Mouse (Mus musculus): ENCODE measurements around the gene Tgfbr3. TPM values are rescaled to one million over a fixed set of nuclear protein-coding genes. Genes with fewer than 3 reads are reported as not detected.
A peak's percentile ranks its signal among the peaks of the same experiment; 100 is the strongest.

The Tgfbr3 gene
- polyA plus RNA-seq, 1 experiment from 2014 or later: 4.4 TPM

- H3K4me2 ChIP-seq (ENCODE audit: low read depth, low read length): no peak overlapping the region
- H3K9me3 ChIP-seq (ENCODE audit: low read length): no peaks in the 10 kb centered on the region
- ATAC-seq (0 out of 2 replicates have a peak, but pooled peaks have one; percentile 17), DNase-seq (peak; percentile 38)
- WGBS (ENCODE audit: insufficient replicate concordance): 63% methylated on average over 13 of the region's 13 CpGs
- H3K36me3 ChIP-seq (replicated peaks; ENCODE audit: insufficient read depth, low read length): no peaks in the 10 kb centered on the region; the same call in 1 of the 2 replicates
- H3K4me3 ChIP-seq (ENCODE audit: low read depth, low read length): no peak overlapping the region
- peaks cover 12% of the 10 kb centered on the region for H3K4me1 ChIP-seq (ENCODE audit: insufficient read depth)
- TF ChIP-seq CTCF (IDR thresholded peaks at IDR 0.05; ENCODE audit: low read depth) (no peak), EP300 (IDR thresholded peaks at IDR 0.05; ENCODE audit: low read depth) (no peak)
- H3K27me3 ChIP-seq (ENCODE audit: insufficient read depth, low read length): no peaks in the 10 kb centered on the region
- no peak overlapping the region for H3K27ac ChIP-seq (ENCODE audit: low read depth)
- H3K9ac ChIP-seq (replicated peaks): no peak overlapping the region
Measured at GRCm38 (mm10) chr5:107147951-107148766, 141.3 kb downstream of the Tgfbr3 start.

- Histone ChIP-seq H3K27ac (ENCODE audit: low read depth) (no peak overlapping the region), H3K4me3 (ENCODE audit: low read depth, low read length) (no peak overlapping the region), H3K36me3 (replicated peaks; ENCODE audit: insufficient read depth, low read length) (no peaks in the 10 kb centered on the region; the same call in 1 of the 2 replicates), H3K9ac (replicated peaks) (no peak overlapping the region), H3K4me1 (ENCODE audit: insufficient read depth) (peaks cover 12% of the 10 kb centered on the region), H3K27me3 (ENCODE audit: insufficient read depth, low read length) (no peaks in the 10 kb centered on the region), H3K9me3 (ENCODE audit: low read length) (no peaks in the 10 kb centered on the region), H3K4me2 (ENCODE audit: low read depth, low read length) (no peak overlapping the region)
- DNase-seq: no peak
- ATAC-seq: no peak
- no peak for TF ChIP-seq CTCF (IDR thresholded peaks at IDR 0.05; ENCODE audit: low read depth)
Measured at GRCm38 (mm10) chr5:107147413-107147812, 142.0 kb downstream of the Tgfbr3 start.

- no peak for DNase-seq
- no peak overlapping the region for H3K4me3 ChIP-seq (ENCODE audit: low read depth, low read length)
- ATAC-seq: no peak
- H3K27me3 ChIP-seq (ENCODE audit: insufficient read depth, low read length): no peaks in the 10 kb centered on the region
- WGBS (ENCODE audit: insufficient replicate concordance): 73% methylated on average over 11 of the region's 11 CpGs
- H3K9me3 ChIP-seq (ENCODE audit: low read length): no peaks in the 10 kb centered on the region
- TF ChIP-seq EP300 (IDR thresholded peaks at IDR 0.05; ENCODE audit: low read depth) (no peak), CTCF (IDR thresholded peaks at IDR 0.05; ENCODE audit: low read depth) (no peak)
- H3K36me3 ChIP-seq (replicated peaks; ENCODE audit: insufficient read depth, low read length): no peaks in the 10 kb centered on the region
- H3K27ac ChIP-seq (ENCODE audit: low read depth): no peak overlapping the region
- H3K9ac ChIP-seq (replicated peaks): no peak overlapping the region
- peaks cover 19% of the 10 kb centered on the region for H3K4me1 ChIP-seq (ENCODE audit: insufficient read depth)
- no peak overlapping the region for H3K4me2 ChIP-seq (ENCODE audit: low read depth, low read length)
Measured at GRCm38 (mm10) chr5:107146111-107146616, 143.3 kb downstream of the Tgfbr3 start.

GRCm38 (mm10) chr5:107145125-107145524, 144.3 kb downstream of the Tgfbr3 start:
- Histone ChIP-seq H3K9ac (replicated peaks) (no peak overlapping the region), H3K4me2 (ENCODE audit: low read depth, low read length) (no peak overlapping the region), H3K36me3 (replicated peaks; ENCODE audit: insufficient read depth, low read length) (no peaks in the 10 kb centered on the region), H3K4me1 (ENCODE audit: insufficient read depth) (peaks cover 17% of the 10 kb centered on the region), H3K4me3 (ENCODE audit: low read depth, low read length) (no peak overlapping the region), H3K9me3 (ENCODE audit: low read length) (no peaks in the 10 kb centered on the region), H3K27me3 (ENCODE audit: insufficient read depth, low read length) (no peaks in the 10 kb centered on the region), H3K27ac (ENCODE audit: low read depth) (no peak overlapping the region)
- DNase-seq (no peak), ATAC-seq (no peak)
- TF ChIP-seq EP300 (IDR thresholded peaks at IDR 0.05; ENCODE audit: low read depth): no peak
- no peak for TF ChIP-seq CTCF (IDR thresholded peaks at IDR 0.05; ENCODE audit: low read depth)
- 56% methylated on average over 4 of the region's 4 CpGs for WGBS (ENCODE audit: insufficient replicate concordance)

GRCm38 (mm10) chr5:107144263-107144843, 145.1 kb downstream of the Tgfbr3 start:
- TF ChIP-seq CTCF (IDR thresholded peaks at IDR 0.05; ENCODE audit: low read depth): no peak
- DNase-seq: no peak
- H3K9ac ChIP-seq (replicated peaks): no peak overlapping the region
- ATAC-seq: no peak
- no peak overlapping the region for H3K4me2 ChIP-seq (ENCODE audit: low read depth, low read length)
- no peak overlapping the region for H3K27ac ChIP-seq (ENCODE audit: low read depth)
- H3K9me3 ChIP-seq (ENCODE audit: low read length): no peaks in the 10 kb centered on the region
- no peaks in the 10 kb centered on the region for H3K27me3 ChIP-seq (ENCODE audit: insufficient read depth, low read length)
- H3K4me3 ChIP-seq (ENCODE audit: low read depth, low read length): no peak overlapping the region
- WGBS (ENCODE audit: insufficient replicate concordance): 76% methylated on average over 9 of the region's 9 CpGs
- no peaks in the 10 kb centered on the region for H3K36me3 ChIP-seq (replicated peaks; ENCODE audit: insufficient read depth, low read length)
- H3K4me1 ChIP-seq (ENCODE audit: insufficient read depth): peaks cover 17% of the 10 kb centered on the region

- 89% methylated on average over 5 of the region's 5 CpGs for WGBS (ENCODE audit: insufficient replicate concordance)
- H3K9ac ChIP-seq (replicated peaks): no peak overlapping the region
- TF ChIP-seq EP300 (IDR thresholded peaks at IDR 0.05; ENCODE audit: low read depth) (no peak), CTCF (IDR thresholded peaks at IDR 0.05; ENCODE audit: low read depth) (no peak)
- no peaks in the 10 kb centered on the region for H3K27me3 ChIP-seq (ENCODE audit: insufficient read depth, low read length)
- no peak overlapping the region for H3K27ac ChIP-seq (ENCODE audit: low read depth)
- H3K4me3 ChIP-seq (ENCODE audit: low read depth, low read length): no peak overlapping the region
- H3K36me3 ChIP-seq (replicated peaks; ENCODE audit: insufficient read depth, low read length): no peaks in the 10 kb centered on the region
- H3K9me3 ChIP-seq (ENCODE audit: low read length): no peaks in the 10 kb centered on the region
- no peak for ATAC-seq
- H3K4me1 ChIP-seq (ENCODE audit: insufficient read depth): peaks cover 15% of the 10 kb centered on the region
- no peak overlapping the region for H3K4me2 ChIP-seq (ENCODE audit: low read depth, low read length)
- DNase-seq: no peak
Measured at GRCm38 (mm10) chr5:107143406-107143805, 146.0 kb downstream of the Tgfbr3 start.
